Mouse (Mus musculus) heart, embryonic 16.5 days (tissue): Measurements from ENCODE around the gene Uxs1. TPM values are rescaled to one million over a fixed set of nuclear protein-coding genes. Genes with fewer than 3 reads are reported as not detected.

Source experiments
- ATAC-seq: fragments of 200-750 bp; cut with Nextera tagmentation; replicated peaks from 2 replicates; pipeline ENCODE4 v1.8.0; 2017; ENCODE audit warnings: moderate number of reproducible peaks; ENCODE audit not compliant: insufficient read depth, low FRiP score; ENCODE audit errors: extremely low read depth
- H3K27ac ChIP-seq: fragments of 300-500 bp; sonication (generic); 2 replicates; pipeline ENCODE4 v1.5.1; 2014; ENCODE audit warnings: mild to moderate bottlenecking, low read length, control low read depth, moderate library complexity
- H3K27me3 ChIP-seq: fragments of 300-500 bp; sonication (generic); 2 replicates; pipeline ENCODE4 v1.6.1; 2014; ENCODE audit warnings: low read length, mixed read lengths; ENCODE audit not compliant: control insufficient read depth, insufficient read depth
- H3K36me3 ChIP-seq: fragments of 300-500 bp; sonication (generic); 2 replicates; pipeline ENCODE4 v1.6.1; 2014; ENCODE audit not compliant: control insufficient read depth, insufficient read depth
- H3K4me1 ChIP-seq: fragments of 300-500 bp; sonication (generic); 2 replicates; pipeline ENCODE4 v1.6.1; 2014; ENCODE audit warnings: low read length, mixed read lengths; ENCODE audit not compliant: control insufficient read depth, insufficient read depth
- H3K4me2 ChIP-seq: fragments of 300-500 bp; sonication (generic); 2 replicates; pipeline ENCODE4 v1.6.1; 2014; ENCODE audit warnings: low read depth, mild to moderate bottlenecking, control low read depth, low read length
- H3K4me3 ChIP-seq: fragments of 300-500 bp; sonication (generic); 2 replicates; pipeline ENCODE4 v1.5.1; 2014; ENCODE audit warnings: mild to moderate bottlenecking, control low read depth, low read length
- H3K9ac ChIP-seq: fragments of 300-500 bp; sonication (generic); 2 replicates; pipeline ENCODE4 v1.6.1; 2014; ENCODE audit warnings: low read length, control low read depth
- H3K9me3 ChIP-seq: fragments of 300-500 bp; sonication (generic); replicated peaks from 2 replicates; pipeline ENCODE4 v1.6.1; 2016; ENCODE audit warnings: low read length; ENCODE audit not compliant: control insufficient read depth
- WGBS: fragments of 180-500 bp; shearing (Covaris S2); extraction: QIAGEN DNeasy Blood & Tissue Kit; methylation state at CpG from one replicate; pipeline ENCODE4 v1.1.7; 2014; 5-methylcytosine and 5-hydroxymethylcytosine counted together
- polyA plus RNA-seq: library from polyadenylated mRNA; unstranded; fragments of >200 nt; fragmentation: Nextera tagmentation; extraction: Ambion mirVana; gene quantifications from 2 replicates; pipeline ENCODE4 v1.2.1, GENCODE M21; 2015

Uxs1 gene
- polyA plus RNA-seq, 1 experiment from 2014 or later, result 11.0 TPM

- ATAC-seq, result peak; percentile 78
- H3K36me3 ChIP-seq, result no peaks in the 10 kb centered on the region
- H3K4me3 ChIP-seq, result peak within 1 kb of the TSS; percentile 19; the same call in 1 of the 2 replicates
- H3K4me2 ChIP-seq, result peak within 1 kb of the TSS; percentile 47
- H3K27ac ChIP-seq, result peak within 1 kb of the TSS; percentile 21
- peaks cover 7% of the 10 kb centered on the region for H3K4me1 ChIP-seq
- H3K27me3 ChIP-seq, result no peaks in the 10 kb centered on the region
- H3K9ac ChIP-seq, result peak within 1 kb of the TSS; percentile 42; the same call in 1 of the 2 replicates
- 38% methylated on average over 16 of the region's 16 CpGs for WGBS
- H3K9me3 ChIP-seq, result peaks cover 4% of the 10 kb centered on the region; the same call in 1 of the 2 replicates
Measured at GRCm38 (mm10) chr1:43730491-43730924, 97.1 kb downstream of the Uxs1 start, which contains the start of gene 1500015O10Rik. TSS of gene 1500015O10Rik (plus strand) at chr1:43730602.

GRCm38 (mm10) chr1:43722459-43722858, 105.1 kb downstream of the Uxs1 start:
- no peaks in the 10 kb centered on the region; the same call in 1 of the 2 replicates for H3K9me3 ChIP-seq
- 56% methylated on average over 1 of the region's 1 CpGs for WGBS

GRCm38 (mm10) chr1:43718793-43719192, 108.8 kb downstream of the Uxs1 start:
- no peak overlapping the region for H3K4me2 ChIP-seq
- no peak overlapping the region for H3K4me3 ChIP-seq
- no peak overlapping the region for H3K27ac ChIP-seq
- ATAC-seq, result no peak
- no peaks in the 10 kb centered on the region for H3K36me3 ChIP-seq
- 63% methylated on average over 2 of the region's 2 CpGs for WGBS
- H3K27me3 ChIP-seq, result no peaks in the 10 kb centered on the region
- no peaks in the 10 kb centered on the region; the same call in 1 of the 2 replicates for H3K9me3 ChIP-seq
- no peak overlapping the region for H3K9ac ChIP-seq
- H3K4me1 ChIP-seq, result peaks cover 10% of the 10 kb centered on the region

More at GRCm38 (mm10) chr1:43722459-43722858, 105.1 kb downstream of the Uxs1 start:
- no peak overlapping the region for H3K4me3 ChIP-seq
- no peak overlapping the region for H3K27ac ChIP-seq
- ATAC-seq, result no peak
- H3K4me1 ChIP-seq, result no peaks in the 10 kb centered on the region
- no peak overlapping the region for H3K4me2 ChIP-seq
- H3K36me3 ChIP-seq, result no peaks in the 10 kb centered on the region
- H3K9ac ChIP-seq, result no peak overlapping the region
- no peaks in the 10 kb centered on the region for H3K27me3 ChIP-seq

GRCm38 (mm10) chr1:43717967-43718366, 109.6 kb downstream of the Uxs1 start:
- Histone ChIP-seq H3K36me3 (no peaks in the 10 kb centered on the region), H3K4me2 (no peak overlapping the region), H3K4me3 (no peak overlapping the region), H3K9ac (no peak overlapping the region), H3K27ac (no peak overlapping the region), H3K9me3 (no peaks in the 10 kb centered on the region; the same call in 1 of the 2 replicates), H3K4me1 (peaks cover 10% of the 10 kb centered on the region), H3K27me3 (no peaks in the 10 kb centered on the region)
- 72% methylated on average over 7 of the region's 7 CpGs for WGBS
- ATAC-seq, result no peak

GRCm38 (mm10) chr1:43714841-43715240, 112.8 kb downstream of the Uxs1 start:
- Histone ChIP-seq H3K27ac (no peak overlapping the region), H3K9me3 (peaks cover 3% of the 10 kb centered on the region; the same call in 1 of the 2 replicates), H3K4me3 (no peak overlapping the region), H3K4me1 (peaks cover 10% of the 10 kb centered on the region), H3K36me3 (no peaks in the 10 kb centered on the region), H3K27me3 (no peaks in the 10 kb centered on the region), H3K9ac (no peak overlapping the region), H3K4me2 (no peak overlapping the region)
- no peak; the same call in 1 of the 2 replicates for ATAC-seq
- 73% methylated on average over 2 of the region's 2 CpGs for WGBS

- Histone ChIP-seq H3K4me3 (no peak overlapping the region), H3K27ac (peak overlapping the region; percentile 96), H3K9ac (peak overlapping the region; percentile 20; the same call in 1 of the 2 replicates), H3K27me3 (no peaks in the 10 kb centered on the region), H3K9me3 (no peaks in the 10 kb centered on the region), H3K36me3 (no peaks in the 10 kb centered on the region), H3K4me2 (peak overlapping the region; percentile 13), H3K4me1 (peaks cover 25% of the 10 kb centered on the region)
- peak; percentile 89 for ATAC-seq
- WGBS, result 8% methylated on average over 4 of the region's 4 CpGs
Measured at GRCm38 (mm10) chr1:43698577-43699000, 129.0 kb downstream of the Uxs1 start.

Other genes starting within 250 kb of the Uxs1 start
- gene 1500015O10Rik, start 97.2 kb downstream of the Uxs1 start, polyA plus RNA-seq, result 15.7 and 19.4 TPM in 2 replicates
- 50.7 and 51.0 TPM in 2 replicates for gene Tpp2, start 105.8 kb upstream of the Uxs1 start, polyA plus RNA-seq
- gene Mettl21c, start 192.2 kb upstream of the Uxs1 start, polyA plus RNA-seq, result 0.21 and 0.37 TPM in 2 replicates
- 0.05 and 0.06 TPM in 2 replicates for gene Gm8251, start 234.1 kb upstream of the Uxs1 start, polyA plus RNA-seq